Mouse (Mus musculus): ENCODE measurements around the gene Bcap29. TPM values are rescaled to one million over a fixed set of nuclear protein-coding genes. Genes with fewer than 3 reads are reported as not detected.

Gene Bcap29
- polyA plus RNA-seq, 1 experiment = 8.4 TPM

- H3K4me1 ChIP-seq = peaks cover 5% of the 10 kb centered on the region
- no peaks in the 10 kb centered on the region for H3K27me3 ChIP-seq (replicated peaks)
- peaks cover 97% of the 10 kb centered on the region for H3K36me3 ChIP-seq (replicated peaks; ENCODE audit: low read length)
- H3K9me3 ChIP-seq = no peaks in the 10 kb centered on the region
- TF ChIP-seq FLI1 (IDR thresholded peaks at IDR 0.05; ENCODE audit: low read length) (no peak), GATA1 (IDR thresholded peaks at IDR 0.05; ENCODE audit: borderline replicate concordance, low read length) (no peak)
- no peak overlapping the region for H3K4me3 ChIP-seq (replicated peaks)
Observed at GRCm38 (mm10) chr12:31625016-31625415, 9.4 kb downstream of the Bcap29 start.

GRCm38 (mm10) chr12:31620106-31620505 lies 14.4 kb downstream of the Bcap29 start:
- Histone ChIP-seq H3K4me3 (replicated peaks) (no peak overlapping the region), H3K9me3 (no peaks in the 10 kb centered on the region), H3K4me1 (no peaks in the 10 kb centered on the region; the same call in 1 of the 2 replicates), H3K27me3 (replicated peaks) (no peaks in the 10 kb centered on the region), H3K36me3 (replicated peaks; ENCODE audit: low read length) (peaks cover 96% of the 10 kb centered on the region)
- no peak for TF ChIP-seq GATA1 (IDR thresholded peaks at IDR 0.05; ENCODE audit: borderline replicate concordance, low read length)
- no peak for TF ChIP-seq FLI1 (IDR thresholded peaks at IDR 0.05; ENCODE audit: low read length)

- TF ChIP-seq GATA1 (IDR thresholded peaks at IDR 0.05; ENCODE audit: borderline replicate concordance, low read length) = no peak
Observed at GRCm38 (mm10) chr12:31613353-31613752, 21.1 kb downstream of the Bcap29 start.

GRCm38 (mm10) chr12:31608138-31608537 lies 26.3 kb downstream of the Bcap29 start:
- TF ChIP-seq FLI1 (IDR thresholded peaks at IDR 0.05; ENCODE audit: low read length) (no peak), GATA1 (IDR thresholded peaks at IDR 0.05; ENCODE audit: borderline replicate concordance, low read length) (no peak)
- Histone ChIP-seq H3K4me3 (replicated peaks) (no peak overlapping the region), H3K9me3 (no peaks in the 10 kb centered on the region), H3K27me3 (replicated peaks) (no peaks in the 10 kb centered on the region), H3K4me1 (no peaks in the 10 kb centered on the region), H3K36me3 (replicated peaks; ENCODE audit: low read length) (peaks cover 77% of the 10 kb centered on the region)

More at GRCm38 (mm10) chr12:31613353-31613752, 21.1 kb downstream of the Bcap29 start:
- H3K4me3 ChIP-seq (replicated peaks) = no peak overlapping the region
- H3K9me3 ChIP-seq = no peaks in the 10 kb centered on the region
- H3K27me3 ChIP-seq (replicated peaks) = no peaks in the 10 kb centered on the region
- H3K4me1 ChIP-seq = peaks cover 3% of the 10 kb centered on the region; the same call in 1 of the 2 replicates
- H3K36me3 ChIP-seq (replicated peaks; ENCODE audit: low read length) = peaks cover 87% of the 10 kb centered on the region

GRCm38 (mm10) chr12:31604894-31605293 lies 29.6 kb downstream of the Bcap29 start:
- Histone ChIP-seq H3K36me3 (replicated peaks; ENCODE audit: low read length) (peaks cover 76% of the 10 kb centered on the region), H3K4me1 (no peaks in the 10 kb centered on the region), H3K27me3 (replicated peaks) (no peaks in the 10 kb centered on the region), H3K9me3 (no peaks in the 10 kb centered on the region), H3K4me3 (replicated peaks) (no peak overlapping the region)
- TF ChIP-seq FLI1 (IDR thresholded peaks at IDR 0.05; ENCODE audit: low read length) = no peak
- TF ChIP-seq GATA1 (IDR thresholded peaks at IDR 0.05; ENCODE audit: borderline replicate concordance, low read length) = no peak

GRCm38 (mm10) chr12:31603586-31603985 lies 30.9 kb downstream of the Bcap29 start:
- Histone ChIP-seq H3K36me3 (replicated peaks; ENCODE audit: low read length) (peaks cover 79% of the 10 kb centered on the region), H3K27me3 (replicated peaks) (no peaks in the 10 kb centered on the region), H3K9me3 (no peaks in the 10 kb centered on the region), H3K4me3 (replicated peaks) (no peak overlapping the region), H3K4me1 (no peaks in the 10 kb centered on the region)
- TF ChIP-seq FLI1 (IDR thresholded peaks at IDR 0.05; ENCODE audit: low read length) (no peak), GATA1 (IDR thresholded peaks at IDR 0.05; ENCODE audit: borderline replicate concordance, low read length) (no peak)

GRCm38 (mm10) chr12:31594296-31594695 lies 40.2 kb downstream of the Bcap29 start:
- no peaks in the 10 kb centered on the region for H3K27me3 ChIP-seq (replicated peaks)
- no peak overlapping the region for H3K4me3 ChIP-seq (replicated peaks)
- no peak for TF ChIP-seq GATA1 (IDR thresholded peaks at IDR 0.05; ENCODE audit: borderline replicate concordance, low read length)
- no peak for TF ChIP-seq FLI1 (IDR thresholded peaks at IDR 0.05; ENCODE audit: low read length)
- H3K9me3 ChIP-seq = no peaks in the 10 kb centered on the region
- H3K4me1 ChIP-seq = no peaks in the 10 kb centered on the region; the same call in 1 of the 2 replicates
- peaks cover 65% of the 10 kb centered on the region for H3K36me3 ChIP-seq (replicated peaks; ENCODE audit: low read length)

GRCm38 (mm10) chr12:31592011-31592410 lies 42.4 kb downstream of the Bcap29 start:
- Histone ChIP-seq H3K4me1 (no peaks in the 10 kb centered on the region; the same call in 1 of the 2 replicates), H3K36me3 (replicated peaks; ENCODE audit: low read length) (peaks cover 46% of the 10 kb centered on the region), H3K4me3 (replicated peaks) (no peak overlapping the region), H3K27me3 (replicated peaks) (no peaks in the 10 kb centered on the region), H3K9me3 (peaks cover 2% of the 10 kb centered on the region; the same call in 1 of the 2 replicates)
- TF ChIP-seq FLI1 (IDR thresholded peaks at IDR 0.05; ENCODE audit: low read length) (no peak), GATA1 (IDR thresholded peaks at IDR 0.05; ENCODE audit: borderline replicate concordance, low read length) (no peak)

GRCm38 (mm10) chr12:31583726-31584125 lies 50.7 kb downstream of the Bcap29 start:
- Histone ChIP-seq H3K4me3 (replicated peaks) (no peak overlapping the region), H3K9me3 (peaks cover 1% of the 10 kb centered on the region; the same call in 1 of the 2 replicates), H3K36me3 (replicated peaks; ENCODE audit: low read length) (no peaks in the 10 kb centered on the region), H3K27me3 (replicated peaks) (peaks cover 8% of the 10 kb centered on the region), H3K4me1 (no peaks in the 10 kb centered on the region)
- TF ChIP-seq FLI1 (IDR thresholded peaks at IDR 0.05; ENCODE audit: low read length) = no peak
- TF ChIP-seq GATA1 (IDR thresholded peaks at IDR 0.05; ENCODE audit: borderline replicate concordance, low read length) = no peak

GRCm38 (mm10) chr12:31582081-31582480 lies 52.4 kb downstream of the Bcap29 start:
- no peak overlapping the region for H3K4me3 ChIP-seq (replicated peaks)
- TF ChIP-seq GATA1 (IDR thresholded peaks at IDR 0.05; ENCODE audit: borderline replicate concordance, low read length) = no peak
- no peak for TF ChIP-seq FLI1 (IDR thresholded peaks at IDR 0.05; ENCODE audit: low read length)
- H3K4me1 ChIP-seq = no peaks in the 10 kb centered on the region
- peaks cover 8% of the 10 kb centered on the region for H3K9me3 ChIP-seq
- H3K36me3 ChIP-seq (replicated peaks; ENCODE audit: low read length) = no peaks in the 10 kb centered on the region
- peaks cover 8% of the 10 kb centered on the region for H3K27me3 ChIP-seq (replicated peaks)
